Mouse (Mus musculus) heart, postnatal 0 days (tissue): ENCODE data around the gene Akap10. TPM values are rescaled to one million over a fixed set of nuclear protein-coding genes. Genes with fewer than 3 reads are reported as not detected.

Experiments
- ATAC-seq: fragments of 200-750 bp; cut with Nextera tagmentation; 2 replicates; pipeline ENCODE4 v1.8.0; 2017; ENCODE audit warnings: low read depth, moderate number of reproducible peaks, moderate library complexity; ENCODE audit not compliant: insufficient read depth
- DNase-seq: peaks from one replicate; pipeline ENCODE4 v3.0.0-alpha.2; 2016; ENCODE audit warnings: low spot score
- H3K27ac ChIP-seq: fragments of 300-500 bp; sonication (generic); 2 replicates; pipeline ENCODE4 v1.5.1; 2014; ENCODE audit warnings: low read depth, mild to moderate bottlenecking
- H3K27me3 ChIP-seq: fragments of 300-500 bp; sonication (generic); 2 replicates; pipeline ENCODE4 v1.6.1; 2014; ENCODE audit warnings: low read length, mixed read lengths; ENCODE audit not compliant: control insufficient read depth, insufficient read depth
- H3K36me3 ChIP-seq: fragments of 300-500 bp; sonication (generic); replicated peaks from 2 replicates; pipeline ENCODE4 v1.6.1; 2014; ENCODE audit warnings: low read length, mixed read lengths; ENCODE audit not compliant: control insufficient read depth, insufficient read depth
- H3K4me1 ChIP-seq: fragments of 300-500 bp; sonication (generic); 2 replicates; pipeline ENCODE4 v1.6.1; 2014; ENCODE audit warnings: antibody characterized with exemption; ENCODE audit not compliant: control insufficient read depth, insufficient read depth
- H3K4me2 ChIP-seq: fragments of 300-500 bp; sonication (generic); 2 replicates; pipeline ENCODE4 v1.6.1; 2014; ENCODE audit warnings: low read depth, mild to moderate bottlenecking, low read length, moderate library complexity
- H3K4me3 ChIP-seq: fragments of 300-500 bp; sonication (generic); 2 replicates; pipeline ENCODE4 v1.5.1; 2014; ENCODE audit warnings: low read depth, low read length
- H3K9ac ChIP-seq: fragments of 300-500 bp; sonication (generic); replicated peaks from 2 replicates; pipeline ENCODE4 v1.6.1; 2014; ENCODE audit warnings: low read depth, low read length, mixed read lengths
- H3K9me3 ChIP-seq: fragments of 300-500 bp; sonication (generic); replicated peaks from 2 replicates; pipeline ENCODE4 v1.6.1; 2016; ENCODE audit warnings: low read length; ENCODE audit not compliant: control insufficient read depth
- CTCF ChIP-seq: IDR thresholded peaks from 2 replicates; pipeline ENCODE4 v1.5.1; 2016; ENCODE audit warnings: antibody characterized with exemption, control low read depth, low read depth
- EP300 ChIP-seq: IDR thresholded peaks from 2 replicates; pipeline ENCODE4 v1.6.1; 2016; ENCODE audit warnings: antibody characterized with exemption, low read depth
- WGBS: fragments of 180-500 bp; shearing (Covaris S2); extraction: QIAGEN DNeasy Blood & Tissue Kit; methylation state at CpG from one replicate; pipeline ENCODE4 v1.1.7; 2014; 5-methylcytosine and 5-hydroxymethylcytosine counted together
- polyA plus RNA-seq: library from polyadenylated mRNA; unstranded; fragments of >200 nt; fragmentation: Nextera tagmentation; extraction: Ambion mirVana; gene quantifications from 2 replicates; pipeline ENCODE4 v1.2.1, GENCODE M21; 2015
- total RNA-seq: library from RNA; depleted of rRNA; stranded (reverse); fragments of >200 nt; gene quantifications from 2 replicates; pipeline ENCODE4 v1.2.3, GENCODE M21; 2014; ENCODE audit warnings: low replicate concordance

The Akap10 gene
- total and polyA plus RNA-seq, 2 experiments from 2014 or later = 8.8 to 25.7 TPM

- DNase-seq = no peak
- Histone ChIP-seq H3K9ac (peak overlapping the region; percentile 94), H3K4me2 (peak overlapping the region; percentile 88), H3K4me1 (peaks cover 5% of the 10 kb centered on the region; the same call in 1 of the 2 replicates), H3K4me3 (peak overlapping the region; percentile 76), H3K36me3 (peaks cover 7% of the 10 kb centered on the region), H3K27me3 (no peaks in the 10 kb centered on the region), H3K9me3 (no peaks in the 10 kb centered on the region), H3K27ac (peak overlapping the region; percentile 90; the same call in 1 of the 2 replicates)
- TF ChIP-seq EP300 = no peak
- no peak for TF ChIP-seq CTCF
- 41% methylated on average over 6 of the region's 6 CpGs for WGBS
- ATAC-seq = no peak
Observed at GRCm38 (mm10) chr11:61855539-61855938, 74.5 kb downstream of the Akap10 start.

GRCm38 (mm10) chr11:61854988-61855411 lies 75.1 kb downstream of the Akap10 start, which contains the start of gene Ulk2:
Gene Ulk2 (minus strand): TSS chr11:61855073.
- H3K9me3 ChIP-seq = no peaks in the 10 kb centered on the region
- peak within 1 kb of the TSS; percentile 88 for H3K4me2 ChIP-seq
- peak within 1 kb of the TSS; percentile 76 for H3K4me3 ChIP-seq
- DNase-seq = peak; percentile 83
- H3K27me3 ChIP-seq = no peaks in the 10 kb centered on the region
- peak within 1 kb of the TSS; percentile 90 for H3K27ac ChIP-seq
- H3K4me1 ChIP-seq = peaks cover 5% of the 10 kb centered on the region; the same call in 1 of the 2 replicates
- peak; percentile 88 for ATAC-seq
- TF ChIP-seq CTCF (no peak), EP300 (no peak; the same call in 1 of the 2 replicates)
- H3K36me3 ChIP-seq = peaks cover 11% of the 10 kb centered on the region
- 1% methylated on average over 41 of the region's 58 CpGs for WGBS
- peak within 1 kb of the TSS; percentile 94 for H3K9ac ChIP-seq

GRCm38 (mm10) chr11:61854211-61854987 lies 75.7 kb downstream of the Akap10 start:
- H3K4me3 ChIP-seq = peak overlapping the region; percentile 76
- ATAC-seq = peak; percentile 84
- H3K4me2 ChIP-seq = peak overlapping the region; percentile 88
- H3K9ac ChIP-seq = peak overlapping the region; percentile 94
- no peaks in the 10 kb centered on the region for H3K27me3 ChIP-seq
- TF ChIP-seq EP300 (no peak), CTCF (peak; percentile 55)
- H3K36me3 ChIP-seq = peaks cover 15% of the 10 kb centered on the region
- H3K4me1 ChIP-seq = peaks cover 5% of the 10 kb centered on the region; the same call in 1 of the 2 replicates
- under 1% methylated on average over 67 of the region's 87 CpGs for WGBS
- DNase-seq = peak; percentile 78
- no peaks in the 10 kb centered on the region for H3K9me3 ChIP-seq
- H3K27ac ChIP-seq = peak overlapping the region; percentile 90

- no peaks in the 10 kb centered on the region for H3K27me3 ChIP-seq
- DNase-seq (no peak), ATAC-seq (no peak)
- H3K36me3 ChIP-seq = peaks cover 17% of the 10 kb centered on the region
- 13% methylated on average over 5 of the region's 5 CpGs for WGBS
- H3K4me3 ChIP-seq = peak overlapping the region; percentile 76
- H3K9me3 ChIP-seq = no peaks in the 10 kb centered on the region
- H3K4me2 ChIP-seq = peak overlapping the region; percentile 88
- no peak for TF ChIP-seq CTCF
- TF ChIP-seq EP300 = no peak
- H3K27ac ChIP-seq = peak overlapping the region; percentile 90
- H3K9ac ChIP-seq = peak overlapping the region; percentile 94
- H3K4me1 ChIP-seq = peaks cover 5% of the 10 kb centered on the region; the same call in 1 of the 2 replicates
Observed at GRCm38 (mm10) chr11:61853659-61854058, 76.4 kb downstream of the Akap10 start.

DNA sequence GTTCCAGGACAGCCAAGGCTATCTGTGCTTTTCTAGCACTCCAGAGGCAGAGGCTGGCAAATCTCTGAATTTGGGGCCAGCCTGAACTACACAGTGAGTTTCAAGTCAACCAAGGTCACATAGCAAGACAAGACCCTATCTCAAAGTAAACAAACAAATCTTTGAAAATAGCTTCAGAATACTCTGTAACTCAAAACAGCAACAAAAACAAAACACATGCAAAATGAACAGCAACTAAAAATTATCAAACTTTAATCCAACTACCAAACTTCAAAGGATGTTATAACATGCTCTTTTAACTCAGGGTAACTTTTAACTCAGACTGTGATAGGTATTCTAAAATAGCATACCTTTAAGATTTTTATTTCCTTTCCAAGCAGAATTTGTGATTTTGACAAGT lies 77.1 kb downstream of the Akap10 start:
- H3K27me3 ChIP-seq = no peaks in the 10 kb centered on the region
- no peak overlapping the region for H3K27ac ChIP-seq
- H3K9me3 ChIP-seq = no peaks in the 10 kb centered on the region
- no peak for DNase-seq
- TF ChIP-seq EP300 (no peak), CTCF (no peak)
- peaks cover 17% of the 10 kb centered on the region for H3K36me3 ChIP-seq
- no peak overlapping the region for H3K9ac ChIP-seq
- peaks cover 5% of the 10 kb centered on the region; the same call in 1 of the 2 replicates for H3K4me1 ChIP-seq
- H3K4me3 ChIP-seq = no peak overlapping the region
- no peak for ATAC-seq
- H3K4me2 ChIP-seq = no peak overlapping the region
